Mouse (Mus musculus) heart, embryonic 11.5 days (tissue): Measurements from ENCODE around the gene Msi2. TPM values are rescaled to one million over a fixed set of nuclear protein-coding genes. Genes with fewer than 3 reads are reported as not detected.

ENCODE experiments used
- ATAC-seq: fragments of 200-750 bp; cut with Nextera tagmentation; replicated peaks from 2 replicates; pipeline ENCODE4 v1.8.0; 2017; ENCODE audit warnings: moderate library complexity; ENCODE audit not compliant: insufficient number of reproducible peaks, low FRiP score, low TSS enrichment
- H3K27ac ChIP-seq: fragments of 300-500 bp; sonication (generic); 2 replicates; pipeline ENCODE4 v1.5.1; 2014; ENCODE audit warnings: mild to moderate bottlenecking, low read depth, low read length
- H3K27me3 ChIP-seq: fragments of 300-500 bp; sonication (generic); 2 replicates; pipeline ENCODE4 v1.6.1; 2014; ENCODE audit warnings: mild to moderate bottlenecking, low read length, mixed read lengths; ENCODE audit not compliant: control insufficient read depth, insufficient read depth
- H3K36me3 ChIP-seq: fragments of 300-500 bp; sonication (generic); 2 replicates; pipeline ENCODE4 v1.6.1; 2014; ENCODE audit warnings: mild to moderate bottlenecking, low read length, moderate library complexity, mixed read lengths; ENCODE audit not compliant: control insufficient read depth, insufficient read depth
- H3K4me1 ChIP-seq: fragments of 300-500 bp; sonication (generic); 2 replicates; pipeline ENCODE4 v1.6.1; 2014; ENCODE audit warnings: low read length; ENCODE audit not compliant: control insufficient read depth, insufficient read depth
- H3K4me2 ChIP-seq: fragments of 300-500 bp; sonication (generic); 2 replicates; pipeline ENCODE4 v1.6.1; 2014; ENCODE audit warnings: mild to moderate bottlenecking, moderate library complexity
- H3K4me3 ChIP-seq: fragments of 300-500 bp; sonication (generic); 2 replicates; pipeline ENCODE4 v1.5.1; 2014; ENCODE audit warnings: low read depth, low read length
- H3K9ac ChIP-seq: fragments of 300-500 bp; sonication (generic); 2 replicates; pipeline ENCODE4 v1.6.1; 2014; ENCODE audit warnings: mild to moderate bottlenecking, low read depth, low read length, moderate library complexity
- H3K9me3 ChIP-seq: fragments of 300-500 bp; sonication (generic); replicated peaks from 2 replicates; pipeline ENCODE4 v1.6.1; 2016; ENCODE audit warnings: low read length; ENCODE audit not compliant: control insufficient read depth
- WGBS: fragments of 180-500 bp; shearing (Covaris S2); extraction: QIAGEN DNeasy Blood & Tissue Kit; methylation state at CpG from one replicate; pipeline ENCODE4 v1.1.7; 2014; ENCODE audit not compliant: insufficient replicate concordance; 5-methylcytosine and 5-hydroxymethylcytosine counted together
- polyA plus RNA-seq: library from polyadenylated mRNA; unstranded; fragments of >200 nt; fragmentation: Nextera tagmentation; extraction: Ambion mirVana; gene quantifications from 2 replicates; pipeline ENCODE4 v1.2.1, GENCODE M21; 2014

The Msi2 gene
- polyA plus RNA-seq, 1 experiment from 2014 or later, result 18.4 TPM

- H3K27ac ChIP-seq, result no peak overlapping the region
- no peak overlapping the region for H3K4me2 ChIP-seq
- peaks cover 20% of the 10 kb centered on the region for H3K36me3 ChIP-seq
- no peak overlapping the region for H3K4me3 ChIP-seq
- peaks cover 29% of the 10 kb centered on the region for H3K4me1 ChIP-seq
- no peak for ATAC-seq
- H3K27me3 ChIP-seq, result no peaks in the 10 kb centered on the region
- H3K9me3 ChIP-seq, result no peaks in the 10 kb centered on the region
- WGBS, result 54% methylated on average over 2 of the region's 2 CpGs
- H3K9ac ChIP-seq, result no peak overlapping the region
Observed at GRCm38 (mm10) chr11:88676597-88676996, 41.7 kb downstream of the Msi2 start.

- Histone ChIP-seq H3K27ac (peak overlapping the region; percentile 50; the same call in 1 of the 2 replicates), H3K9ac (no peak overlapping the region), H3K9me3 (no peaks in the 10 kb centered on the region), H3K27me3 (no peaks in the 10 kb centered on the region), H3K36me3 (peaks cover 23% of the 10 kb centered on the region), H3K4me3 (no peak overlapping the region), H3K4me1 (peaks cover 32% of the 10 kb centered on the region), H3K4me2 (no peak overlapping the region)
- WGBS, result 70% methylated on average over 18 of the region's 18 CpGs
- ATAC-seq, result no peak
Observed at GRCm38 (mm10) chr11:88675526-88676353, 42.6 kb downstream of the Msi2 start.

- WGBS, result 61% methylated on average over 9 of the region's 9 CpGs
- H3K4me1 ChIP-seq, result peaks cover 34% of the 10 kb centered on the region
Observed at GRCm38 (mm10) chr11:88674075-88674474, 44.2 kb downstream of the Msi2 start.

GRCm38 (mm10) chr11:88670925-88671324 is 47.4 kb downstream of the Msi2 start:
- no peak for ATAC-seq
- peaks cover 16% of the 10 kb centered on the region for H3K4me1 ChIP-seq
- no peak overlapping the region for H3K4me3 ChIP-seq
- 83% methylated on average over 5 of the region's 5 CpGs for WGBS
- no peaks in the 10 kb centered on the region for H3K9me3 ChIP-seq
- no peaks in the 10 kb centered on the region for H3K27me3 ChIP-seq
- H3K9ac ChIP-seq, result no peak overlapping the region
- peaks cover 24% of the 10 kb centered on the region for H3K36me3 ChIP-seq
- H3K4me2 ChIP-seq, result no peak overlapping the region
- H3K27ac ChIP-seq, result no peak overlapping the region

More at GRCm38 (mm10) chr11:88674075-88674474, 44.2 kb downstream of the Msi2 start:
- Histone ChIP-seq H3K9ac (no peak overlapping the region), H3K27ac (no peak overlapping the region; the same call in 1 of the 2 replicates), H3K9me3 (no peaks in the 10 kb centered on the region), H3K4me2 (no peak overlapping the region), H3K36me3 (peaks cover 23% of the 10 kb centered on the region), H3K27me3 (no peaks in the 10 kb centered on the region), H3K4me3 (no peak overlapping the region)
- ATAC-seq, result no peak

GRCm38 (mm10) chr11:88669106-88669505 is 49.2 kb downstream of the Msi2 start:
- no peak overlapping the region for H3K9ac ChIP-seq
- H3K27me3 ChIP-seq, result no peaks in the 10 kb centered on the region
- H3K4me3 ChIP-seq, result no peak overlapping the region
- WGBS, result 84% methylated on average over 7 of the region's 7 CpGs
- no peak for ATAC-seq
- H3K9me3 ChIP-seq, result no peaks in the 10 kb centered on the region
- H3K27ac ChIP-seq, result no peak overlapping the region
- H3K4me2 ChIP-seq, result no peak overlapping the region
- H3K36me3 ChIP-seq, result peaks cover 15% of the 10 kb centered on the region
- peaks cover 21% of the 10 kb centered on the region for H3K4me1 ChIP-seq

GRCm38 (mm10) chr11:88668345-88668744 is 50.0 kb downstream of the Msi2 start:
- Histone ChIP-seq H3K9me3 (no peaks in the 10 kb centered on the region), H3K4me3 (no peak overlapping the region), H3K4me1 (peaks cover 20% of the 10 kb centered on the region), H3K36me3 (peaks cover 15% of the 10 kb centered on the region), H3K4me2 (no peak overlapping the region), H3K27ac (no peak overlapping the region), H3K27me3 (no peaks in the 10 kb centered on the region), H3K9ac (no peak overlapping the region)
- ATAC-seq, result no peak
- 90% methylated on average over 14 of the region's 14 CpGs for WGBS

- H3K4me2 ChIP-seq, result no peak overlapping the region
- H3K9ac ChIP-seq, result no peak overlapping the region
- H3K27ac ChIP-seq, result no peak overlapping the region
- H3K4me1 ChIP-seq, result peaks cover 32% of the 10 kb centered on the region
- H3K36me3 ChIP-seq, result peaks cover 9% of the 10 kb centered on the region
- H3K9me3 ChIP-seq, result no peaks in the 10 kb centered on the region
- ATAC-seq, result no peak
- no peak overlapping the region for H3K4me3 ChIP-seq
- no peaks in the 10 kb centered on the region for H3K27me3 ChIP-seq
- WGBS, result 85% methylated on average over 15 of the region's 15 CpGs
Observed at GRCm38 (mm10) chr11:88665799-88666198, 52.5 kb downstream of the Msi2 start.

- Histone ChIP-seq H3K27me3 (no peaks in the 10 kb centered on the region), H3K4me1 (peaks cover 38% of the 10 kb centered on the region), H3K27ac (0 out of 2 replicates have a peak overlapping the region, but pooled peaks have one; percentile 29), H3K9ac (no peak overlapping the region), H3K4me3 (no peak overlapping the region), H3K9me3 (no peaks in the 10 kb centered on the region), H3K4me2 (no peak overlapping the region), H3K36me3 (peaks cover 5% of the 10 kb centered on the region; the same call in 1 of the 2 replicates)
- ATAC-seq, result no peak
- WGBS, result 78% methylated on average over 11 of the region's 11 CpGs
Observed at GRCm38 (mm10) chr11:88661444-88662180, 56.7 kb downstream of the Msi2 start.
